Mouse (Mus musculus) MEL (cell line): ENCODE measurements around the gene Tnfsf12. TPM values are rescaled to one million over a fixed set of nuclear protein-coding genes. Genes with fewer than 3 reads are reported as not detected.

Experiments used
- DNase-seq: peaks from one replicate; pipeline ENCODE4 v3.0.0; 2011; ENCODE audit warnings: low read depth, low spot score
- H3K27ac ChIP-seq: 2 replicates; pipeline ENCODE4 v1.5.1; 2012; ENCODE audit warnings: low read depth, mild to moderate bottlenecking, control low read depth, low read length, moderate library complexity; ENCODE audit not compliant: control insufficient read depth
- H3K27me3 ChIP-seq, 2 experiments: fragments of 150-350 bp in 1 of 2; sonication (generic) in 1 of 2; 2 replicates each; pipeline ENCODE4 v1.6.1; 2012; ENCODE audit warnings: low read length in 2 of 2, mild to moderate bottlenecking in 2 of 2, improper control_type of control experiment in 1 of 2, moderate library complexity in 1 of 2; ENCODE audit not compliant: insufficient read depth in 2 of 2, control insufficient read depth in 1 of 2
- H3K36me3 ChIP-seq, 2 experiments: 2 replicates each; pipeline ENCODE4 v1.6.1; 2012 to 2014; ENCODE audit warnings: low read length in 2 of 2, improper control_type of control experiment in 1 of 2, inconsistent platforms in 1 of 2, mild to moderate bottlenecking in 1 of 2; ENCODE audit not compliant: insufficient read depth in 2 of 2, control insufficient read depth in 1 of 2
- H3K4me1 ChIP-seq, 2 experiments: fragments of 150-350 bp in 1 of 2; sonication (generic) in 1 of 2; 2 replicates each; pipeline ENCODE4 v1.6.1; 2012; ENCODE audit warnings: low read length in 2 of 2, improper control_type of control experiment in 1 of 2, mild to moderate bottlenecking in 1 of 2; ENCODE audit not compliant: insufficient read depth in 2 of 2, control insufficient read depth in 1 of 2
- H3K4me3 ChIP-seq, 2 experiments: fragments of 150-350 bp in 1 of 2; sonication (generic) in 1 of 2; 2 replicates each; pipeline ENCODE4 v1.5.1; 2012; ENCODE audit warnings: low read depth in 2 of 2, low read length in 2 of 2, mild to moderate bottlenecking in 2 of 2, moderate library complexity in 2 of 2, control low read depth in 1 of 2, improper control_type of control experiment in 1 of 2; ENCODE audit not compliant: control insufficient read depth in 1 of 2, insufficient read depth in 1 of 2
- H3K79me2 ChIP-seq: 2 replicates; pipeline ENCODE4 v1.6.1; 2012; ENCODE audit warnings: mild to moderate bottlenecking, low read length, moderate library complexity; ENCODE audit not compliant: control insufficient read depth, poor library complexity, insufficient read depth
- H3K9ac ChIP-seq: 2 replicates; pipeline ENCODE4 v1.6.1; 2012; ENCODE audit warnings: low read depth, mild to moderate bottlenecking, control low read depth, low read length, moderate library complexity; ENCODE audit not compliant: control insufficient read depth, poor library complexity, severe bottlenecking
- H3K9me3 ChIP-seq: fragments of 150-350 bp; sonication (generic); replicated peaks from 2 replicates; pipeline ENCODE4 v1.6.1; 2012; ENCODE audit warnings: mild to moderate bottlenecking, low read length, improper control_type of control experiment, moderate library complexity; ENCODE audit not compliant: insufficient read depth
- CHD1 ChIP-seq: IDR thresholded peaks from 2 replicates; pipeline ENCODE4 v1.6.1; 2012; ENCODE audit warnings: low read depth, mild to moderate bottlenecking, inconsistent platforms, low read length, improper control_type of control experiment
- CTCF ChIP-seq, 3 experiments: IDR thresholded peaks in 2 of 3; conservative IDR thresholded peaks in 1 of 3; 2 replicates each; pipeline ENCODE4 v1.5.1; 2011 to 2012; ENCODE audit warnings: low read length in 3 of 3, low read depth in 2 of 3, mild to moderate bottlenecking in 2 of 3, improper control_type of control experiment in 1 of 3, inconsistent platforms in 1 of 3, mixed read lengths in 1 of 3, moderate library complexity in 1 of 3; ENCODE audit not compliant: control insufficient read depth in 1 of 3, insufficient read depth in 1 of 3, poor library complexity in 1 of 3, severe bottlenecking in 1 of 3
- ELF1 ChIP-seq: IDR thresholded peaks from 2 replicates; pipeline ENCODE4 v1.6.1; 2014; ENCODE audit warnings: low read depth, mild to moderate bottlenecking, inconsistent platforms, low read length, improper control_type of control experiment, moderate library complexity
- EP300 ChIP-seq, 2 experiments: IDR thresholded peaks; 2 replicates each; pipeline ENCODE4 v1.6.1; 2011; ENCODE audit warnings: improper control_type of control experiment in 2 of 2, low read length in 2 of 2, low read depth in 1 of 2, mild to moderate bottlenecking in 1 of 2
- GABPA ChIP-seq: IDR thresholded peaks from 2 replicates; pipeline ENCODE4 v1.6.1; 2012; ENCODE audit warnings: low read depth, mild to moderate bottlenecking, inconsistent platforms, low read length, improper control_type of control experiment, moderate library complexity
- GATA1 ChIP-seq: IDR thresholded peaks from 2 replicates; pipeline ENCODE4 v1.6.1; 2011; ENCODE audit warnings: low read depth, low read length, improper control_type of control experiment
- HCFC1 ChIP-seq: IDR thresholded peaks from 2 replicates; pipeline ENCODE4 v1.6.1; 2012; ENCODE audit warnings: low read depth, mild to moderate bottlenecking, inconsistent platforms, low read length, improper control_type of control experiment, moderate library complexity
- KAT2A ChIP-seq: conservative IDR thresholded peaks from 2 replicates; pipeline ENCODE4 v1.6.1; 2012; ENCODE audit warnings: low read depth, low read length, improper control_type of control experiment, inconsistent platforms
- MEF2A ChIP-seq: IDR thresholded peaks from 2 replicates; pipeline ENCODE4 v1.6.1; 2014; ENCODE audit warnings: low read depth, mild to moderate bottlenecking, inconsistent platforms, low read length, improper control_type of control experiment; ENCODE audit not compliant: poor library complexity, insufficient replicate concordance, severe bottlenecking; ENCODE audit errors: extremely low read depth
- MXI1 ChIP-seq: IDR thresholded peaks from 2 replicates; pipeline ENCODE4 v1.6.1; 2011; ENCODE audit warnings: mild to moderate bottlenecking, low read depth, low read length, improper control_type of control experiment
- MYB ChIP-seq: IDR thresholded peaks from 2 replicates; pipeline ENCODE4 v1.6.1; 2011; ENCODE audit warnings: mild to moderate bottlenecking, low read depth, low read length, improper control_type of control experiment
- NRF1 ChIP-seq: IDR thresholded peaks from 2 replicates; pipeline ENCODE4 v1.6.1; 2014; ENCODE audit warnings: low read depth, mild to moderate bottlenecking, inconsistent platforms, low read length, improper control_type of control experiment, moderate library complexity; ENCODE audit not compliant: poor library complexity, insufficient read depth, severe bottlenecking
- POLR2AphosphoS2 ChIP-seq: IDR thresholded peaks from 2 replicates; pipeline ENCODE4 v1.6.1; 2011; ENCODE audit warnings: low read length, improper control_type of control experiment
- RAD21 ChIP-seq: IDR thresholded peaks from 2 replicates; pipeline ENCODE4 v1.6.1; 2011; ENCODE audit warnings: mild to moderate bottlenecking, low read depth, low read length, improper control_type of control experiment
- RCOR1 ChIP-seq: IDR thresholded peaks from 2 replicates; pipeline ENCODE4 v1.6.1; 2012; ENCODE audit warnings: low read depth, mild to moderate bottlenecking, inconsistent platforms, low read length, improper control_type of control experiment
- TAL1 ChIP-seq: IDR thresholded peaks from 2 replicates; pipeline ENCODE4 v1.6.1; 2012; ENCODE audit warnings: mild to moderate bottlenecking, inconsistent platforms, low read length, moderate library complexity, mixed read lengths
- TCF12 ChIP-seq: IDR thresholded peaks from 2 replicates; pipeline ENCODE4 v1.6.1; 2014; ENCODE audit warnings: low read depth, mild to moderate bottlenecking, inconsistent platforms, low read length, improper control_type of control experiment, moderate library complexity
- USF1 ChIP-seq: IDR thresholded peaks from 2 replicates; pipeline ENCODE4 v1.6.1; 2014; ENCODE audit warnings: low read depth, mild to moderate bottlenecking, inconsistent platforms, low read length, improper control_type of control experiment, moderate library complexity
- USF2 ChIP-seq, 2 experiments: IDR thresholded peaks; 2 replicates each; pipeline ENCODE4 v1.6.1; 2011 to 2012; ENCODE audit warnings: improper control_type of control experiment in 2 of 2, low read length in 2 of 2, borderline replicate concordance in 1 of 2, inconsistent platforms in 1 of 2, low read depth in 1 of 2, mild to moderate bottlenecking in 1 of 2; ENCODE audit not compliant: insufficient read depth in 1 of 2
- ZKSCAN1 ChIP-seq: IDR thresholded peaks from 2 replicates; pipeline ENCODE4 v1.6.1; 2012; ENCODE audit warnings: low read depth, mild to moderate bottlenecking, inconsistent platforms, low read length, improper control_type of control experiment, moderate library complexity
- ZMIZ1 ChIP-seq: IDR thresholded peaks from 2 replicates; pipeline ENCODE4 v1.6.1; 2012; ENCODE audit warnings: low read depth, mild to moderate bottlenecking, inconsistent platforms, low read length, improper control_type of control experiment, moderate library complexity
- ZNF384 ChIP-seq: IDR thresholded peaks from 2 replicates; pipeline ENCODE4 v1.6.1; 2012; ENCODE audit warnings: low read depth, mild to moderate bottlenecking, inconsistent platforms, low read length, improper control_type of control experiment
- polyA plus RNA-seq, 2 experiments: library from polyadenylated mRNA; stranded (reverse) in 1 of 2; unstranded in 1 of 2; fragments of >175 nt in 1 of 2; fragments of >200 nt in 1 of 2; gene quantifications; 2 replicates each; pipeline versions ENCODE4 v1.2.1 to v1.2.4; 2012; ENCODE audit warnings: low replicate concordance in 2 of 2, low read depth in 1 of 2; ENCODE audit not compliant: insufficient read length in 2 of 2, insufficient read depth in 1 of 2, missing spikeins in 1 of 2
- total RNA-seq: library from RNA; depleted of rRNA; stranded (reverse); fragments of 300-350 nt; gene quantifications from 2 replicates; pipeline ENCODE4 v1.2.3, GENCODE M21; 2012

Gene Tnfsf12
- total and polyA plus RNA-seq, 3 experiments: 0.10 TPM; not detected in 2

GRCm38 (mm10) chr11:69699595-69699994 is 3.9 kb upstream of the Tnfsf12 start:
- Histone ChIP-seq H3K27me3 (no peaks in the 10 kb centered on the region), H3K9me3 (no peaks in the 10 kb centered on the region), H3K4me3 (no peak overlapping the region), H3K9ac (no peak overlapping the region), H3K4me1 (peaks cover 0 to 7% of the 10 kb centered on the region in 2 experiments; a peak in 3 of 4 replicates), H3K36me3 (peaks cover 0 to 5% of the 10 kb centered on the region in 2 experiments; a peak in 1 of 4 replicates), H3K27ac (no peak overlapping the region), H3K79me2 (no peaks in the 10 kb centered on the region)
- DNase-seq: no peak
- no peak for TF ChIP-seq POLR2AphosphoS2
- 0 out of 2 replicates have a peak, but pooled peaks have one; percentile 5 for TF ChIP-seq TCF12
- TF ChIP-seq USF1: no peak
- TF ChIP-seq NRF1: no peak
- peak; percentile 52; the same call in 1 of the 2 replicates for TF ChIP-seq GATA1
- TF ChIP-seq EP300 (IDR thresholded peaks at IDR 0.05; ENCODE audit: low read depth in 1 of 2, low read length in 2 of 2): peak in 1 of 2 experiments; percentile 48; a peak in 1 of 4 replicates
- TF ChIP-seq, all 39 proteins: peak for 3

GRCm38 (mm10) chr11:69698574-69698973 is 2.9 kb upstream of the Tnfsf12 start:
- H3K36me3 ChIP-seq: peaks cover 0 to 5% of the 10 kb centered on the region in 2 experiments; a peak in 1 of 4 replicates
- H3K4me3 ChIP-seq: no peak overlapping the region
- H3K27me3 ChIP-seq: no peaks in the 10 kb centered on the region
- no peaks in the 10 kb centered on the region for H3K9me3 ChIP-seq
- no peak overlapping the region for H3K27ac ChIP-seq
- H3K4me1 ChIP-seq: peaks cover 0 to 7% of the 10 kb centered on the region in 2 experiments; a peak in 3 of 4 replicates
- DNase-seq: no peak
- TF ChIP-seq GABPA (no peak), CTCF (IDR thresholded peaks at IDR 0.05 in 2 of 3, conservative IDR thresholded peaks at IDR 0.05 in 1 of 3; ENCODE audit: control insufficient read depth in 1 of 3, insufficient read depth in 1 of 3, low read depth in 2 of 3, low read length in 3 of 3, poor library complexity in 1 of 3, severe bottlenecking in 1 of 3) (peak; percentile 14 to 45 (median 30); a peak in 4 of 6 replicates)
- TF ChIP-seq, all 39 proteins: peak for 1
- Histone ChIP-seq H3K79me2 (no peaks in the 10 kb centered on the region), H3K9ac (no peak overlapping the region)

GRCm38 (mm10) chr11:69697396-69697795 is 1.7 kb upstream of the Tnfsf12 start:
- H3K36me3 ChIP-seq: peaks cover 0 to 5% of the 10 kb centered on the region in 2 experiments; a peak in 1 of 4 replicates
- H3K4me3 ChIP-seq: no peak overlapping the region
- H3K79me2 ChIP-seq: no peaks in the 10 kb centered on the region
- H3K27ac ChIP-seq: no peak overlapping the region
- H3K4me1 ChIP-seq: peaks cover 0 to 10% of the 10 kb centered on the region in 2 experiments; a peak in 3 of 4 replicates
- TF ChIP-seq TAL1 (no peak), ZKSCAN1 (no peak), GATA1 (no peak), USF2 (IDR thresholded peaks at IDR 0.05; ENCODE audit: borderline replicate concordance in 1 of 2, insufficient read depth in 1 of 2, low read depth in 1 of 2, low read length in 2 of 2) (no peak), HCFC1 (no peak), CTCF (IDR thresholded peaks at IDR 0.05 in 2 of 3, conservative IDR thresholded peaks at IDR 0.05 in 1 of 3; ENCODE audit: control insufficient read depth in 1 of 3, insufficient read depth in 1 of 3, low read depth in 2 of 3, low read length in 3 of 3, poor library complexity in 1 of 3, severe bottlenecking in 1 of 3) (no peak), ELF1 (no peak), MEF2A (no peak), RAD21 (no peak), KAT2A (no peak), EP300 (IDR thresholded peaks at IDR 0.05; ENCODE audit: low read depth in 1 of 2, low read length in 2 of 2) (no peak), MYB (no peak), POLR2AphosphoS2 (no peak), MXI1 (no peak), RCOR1 (no peak), ZNF384 (no peak), ZMIZ1 (no peak), TCF12 (no peak), CHD1 (no peak)
- H3K9ac ChIP-seq: no peak overlapping the region
- no peaks in the 10 kb centered on the region for H3K9me3 ChIP-seq
- H3K27me3 ChIP-seq: no peaks in the 10 kb centered on the region
- no peak for DNase-seq
